In the genomic region with DNA sequence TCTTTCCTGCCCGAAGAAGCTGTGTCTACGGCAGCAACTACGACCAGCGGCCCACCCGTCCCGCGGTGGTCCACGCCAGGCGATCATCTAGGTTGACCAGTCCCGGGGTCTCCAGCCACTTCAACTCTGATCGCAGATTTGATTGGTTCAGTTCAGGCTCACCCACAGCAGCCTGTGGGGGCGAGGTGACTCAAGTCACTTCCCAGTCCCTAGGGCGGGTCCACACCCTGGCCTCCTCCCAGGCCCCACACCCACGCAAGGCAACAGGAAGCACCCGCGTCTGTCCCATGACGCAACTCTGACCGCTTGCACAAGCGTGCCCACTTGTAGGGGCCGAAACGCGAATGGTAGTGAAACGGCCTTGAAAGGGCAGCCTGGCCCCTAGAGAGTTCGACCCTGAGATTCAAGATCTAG, we compare ENCODE assay signal across 8 mouse cellular contexts. TPM values are rescaled to one million over a fixed set of nuclear protein-coding genes. Genes with fewer than 3 reads are reported as not detected.
DNase-seq lines count a peak whose midpoint lies in the region; ATAC-seq lines count a peak whose summit lies in the region.

No protein-coding gene starts in this region.

- peak; percentile 60 for DNase-seq in A20 (ENCODE audit: low read depth, low spot score)
- peak; percentile 95 to 97 for DNase-seq in adrenal gland, adult (ENCODE audit: inconsistent age in 2 of 2, low spot score in 1 of 2)
- peak; percentile 83 for DNase-seq in embryo, embryonic 9.5 days (ENCODE audit: extremely low spot score)
- DNase-seq in heart, adult 18-20 months: peak; percentile 94 to 97
- DNase-seq in kidney, adult 11 months: peak; percentile 90
- peak; percentile 92 to 95 for DNase-seq in natural killer cell, adult 2 months (ENCODE audit: low spot score in 2 of 2)
- DNase-seq in testis, postnatal 10 days (ENCODE audit: low spot score): peak; percentile 86

- no peaks in the 10 kb centered on the region for H3K9me3 ChIP-seq in liver, embryonic 15.5 days (replicated peaks)

- H3K36me3 ChIP-seq in liver, embryonic 15.5 days (replicated peaks): no peaks in the 10 kb centered on the region

- peak overlapping the region; percentile 84 for H3K9ac ChIP-seq in liver, embryonic 15.5 days

- H3K27ac ChIP-seq in liver, embryonic 15.5 days (replicated peaks): peak overlapping the region; percentile 96

- peak overlapping the region; percentile 76 for H3K4me3 ChIP-seq in liver, embryonic 15.5 days (replicated peaks)

- 0 out of 2 replicates have a peak, but pooled peaks cover 1% of the 10 kb centered on the region for H3K27me3 ChIP-seq in liver, embryonic 15.5 days

- peak; percentile 54 for ATAC-seq in liver, embryonic 15.5 days (ENCODE audit: insufficient read depth)

- under 1% methylated on average over 24 of the region's 24 CpGs for WGBS in liver, embryonic 15.5 days (ENCODE audit: insufficient replicate concordance)

- H3K4me2 ChIP-seq in liver, embryonic 15.5 days: peak overlapping the region; percentile 99

- H3K4me1 ChIP-seq in liver, embryonic 15.5 days (replicated peaks): peaks cover 84% of the 10 kb centered on the region

RNA-seq across cellular contexts. Expression of gene Ier2, which starts 1.2 kb away (rescaled TPM):
- 10 to 100 TPM; 11.2 to 13.4 TPM for total RNA-seq in heart, adult 18-20 months (2021)
- 22.8 and 23.1 TPM in 2 replicates for polyA plus RNA-seq in liver, embryonic 15.5 days (2015; fragmentation: Nextera tagmentation; extraction: Ambion mirVana)

RNA-seq across cellular contexts. Expression of gene Trmt1, which starts 24.6 kb away (rescaled TPM):
- 10 to 100 TPM; 34.2 to 45.1 TPM for total RNA-seq in heart, adult 18-20 months (2021)
- 27.9 and 36.1 TPM in 2 replicates for polyA plus RNA-seq in liver, embryonic 15.5 days (2015; fragmentation: Nextera tagmentation; extraction: Ambion mirVana)

RNA-seq across cellular contexts. Expression of gene Nacc1, which starts 26.2 kb away (rescaled TPM):
- 10 to 100 TPM; 31.4 to 32.7 TPM for total RNA-seq in heart, adult 18-20 months (2021)
- polyA plus RNA-seq in liver, embryonic 15.5 days (2015; fragmentation: Nextera tagmentation; extraction: Ambion mirVana): 6.2 and 7.2 TPM in 2 replicates

RNA-seq across cellular contexts. Expression of gene Lyl1, which starts 39.8 kb away (rescaled TPM):
- total RNA-seq in heart, adult 18-20 months (2021): 1 to 10 TPM; 3.1 to 4.4 TPM
- polyA plus RNA-seq in liver, embryonic 15.5 days (2015; fragmentation: Nextera tagmentation; extraction: Ambion mirVana): 55.3 and 58.3 TPM in 2 replicates

Comparison
In these comparisons a context has a peak if more than half of its experiments do, and no peak if none do; other contexts are left out.
1. Peak in every context shown above with its lines: DNase-seq, ATAC-seq, H3K4me3 ChIP-seq and H3K27ac ChIP-seq.